Mouse (Mus musculus) kidney, postnatal 0 days (tissue): ENCODE measurements around the gene Tbc1d16. TPM values are rescaled to one million over a fixed set of nuclear protein-coding genes. Genes with fewer than 3 reads are reported as not detected.

Experiments
- ATAC-seq: fragments of 200-750 bp; cut with Nextera tagmentation; replicated peaks from 2 replicates; pipeline ENCODE4 v1.8.0; 2017; ENCODE audit warnings: low read depth, moderate number of reproducible peaks, moderate TSS enrichment, moderate library complexity; ENCODE audit not compliant: low FRiP score
- DNase-seq: peaks from one replicate; pipeline ENCODE4 v3.0.0-alpha.2; 2016; ENCODE audit warnings: low spot score
- H3K27ac ChIP-seq: fragments of 300-500 bp; sonication (generic); 2 replicates; pipeline ENCODE4 v1.5.1; 2014; ENCODE audit warnings: mild to moderate bottlenecking
- H3K27me3 ChIP-seq: fragments of 300-500 bp; sonication (generic); 2 replicates; pipeline ENCODE4 v1.6.1; 2014; ENCODE audit warnings: low read length, mixed read lengths; ENCODE audit not compliant: insufficient read depth
- H3K36me3 ChIP-seq: fragments of 300-500 bp; sonication (generic); 2 replicates; pipeline ENCODE4 v1.6.1; 2014; ENCODE audit warnings: low read length, mixed read lengths; ENCODE audit not compliant: insufficient read depth
- H3K4me1 ChIP-seq: fragments of 300-500 bp; sonication (generic); replicated peaks from 2 replicates; pipeline ENCODE4 v1.6.1; 2014; ENCODE audit warnings: antibody characterized with exemption, low read length, mixed read lengths; ENCODE audit not compliant: insufficient read depth
- H3K4me2 ChIP-seq: fragments of 300-500 bp; sonication (generic); 2 replicates; pipeline ENCODE4 v1.6.1; 2014; ENCODE audit warnings: mild to moderate bottlenecking, low read length, moderate library complexity, mixed read lengths
- H3K4me3 ChIP-seq: fragments of 300-500 bp; sonication (generic); replicated peaks from 2 replicates; pipeline ENCODE4 v1.5.1; 2014; ENCODE audit warnings: low read depth, low read length
- H3K9ac ChIP-seq: fragments of 300-500 bp; sonication (generic); 2 replicates; pipeline ENCODE4 v1.6.1; 2014; ENCODE audit warnings: low read depth, low read length
- H3K9me3 ChIP-seq: fragments of 300-500 bp; sonication (generic); replicated peaks from 2 replicates; pipeline ENCODE4 v1.6.1; 2016; ENCODE audit warnings: low read length, inconsistent platforms, mixed read lengths
- CTCF ChIP-seq: IDR thresholded peaks from 2 replicates; pipeline ENCODE4 v1.5.1; 2016; ENCODE audit warnings: antibody characterized with exemption, low read depth, mild to moderate bottlenecking, moderate library complexity
- WGBS: fragments of 180-500 bp; shearing (Covaris S2); extraction: QIAGEN DNeasy Blood & Tissue Kit; methylation state at CpG from one replicate; pipeline ENCODE4 v1.1.7; 2014; 5-methylcytosine and 5-hydroxymethylcytosine counted together
- polyA plus RNA-seq: library from polyadenylated mRNA; unstranded; fragments of >200 nt; fragmentation: Nextera tagmentation; extraction: Ambion mirVana; gene quantifications from 2 replicates; pipeline ENCODE4 v1.2.1, GENCODE M21; 2015

The Tbc1d16 gene
- polyA plus RNA-seq, 1 experiment from 2014 or later = 9.2 TPM

GRCm38 (mm10) chr11:119203423-119203822 lies 24.9 kb downstream of the Tbc1d16 start:
- H3K9me3 ChIP-seq = no peaks in the 10 kb centered on the region
- H3K27ac ChIP-seq = no peak overlapping the region
- no peak overlapping the region for H3K9ac ChIP-seq
- WGBS = 47% methylated on average over 5 of the region's 5 CpGs
- peak; percentile 92 for TF ChIP-seq CTCF
- ATAC-seq (no peak), DNase-seq (peak; percentile 53)
- no peaks in the 10 kb centered on the region for H3K27me3 ChIP-seq
- no peak overlapping the region for H3K4me2 ChIP-seq
- peaks cover 12% of the 10 kb centered on the region for H3K36me3 ChIP-seq
- H3K4me1 ChIP-seq = no peaks in the 10 kb centered on the region
- H3K4me3 ChIP-seq = no peak overlapping the region

- no peak for TF ChIP-seq CTCF
- Histone ChIP-seq H3K4me2 (no peak overlapping the region), H3K36me3 (0 out of 2 replicates have a peak, but pooled peaks cover 3% of the 10 kb centered on the region), H3K27ac (no peak overlapping the region), H3K27me3 (no peaks in the 10 kb centered on the region), H3K9me3 (no peaks in the 10 kb centered on the region), H3K4me1 (no peaks in the 10 kb centered on the region), H3K9ac (no peak overlapping the region), H3K4me3 (no peak overlapping the region)
- ATAC-seq (no peak), DNase-seq (no peak)
- 74% methylated on average over 4 of the region's 4 CpGs for WGBS
Measured at GRCm38 (mm10) chr11:119199233-119199601, 29.1 kb downstream of the Tbc1d16 start.

GRCm38 (mm10) chr11:119198564-119199232 lies 29.6 kb downstream of the Tbc1d16 start:
- no peaks in the 10 kb centered on the region for H3K9me3 ChIP-seq
- H3K36me3 ChIP-seq = 0 out of 2 replicates have a peak, but pooled peaks cover 3% of the 10 kb centered on the region
- no peaks in the 10 kb centered on the region for H3K4me1 ChIP-seq
- 45% methylated on average over 26 of the region's 26 CpGs for WGBS
- no peak for ATAC-seq
- TF ChIP-seq CTCF = peak; percentile 61
- no peak overlapping the region for H3K4me3 ChIP-seq
- H3K9ac ChIP-seq = no peak overlapping the region
- no peak overlapping the region for H3K4me2 ChIP-seq
- H3K27ac ChIP-seq = no peak overlapping the region
- H3K27me3 ChIP-seq = no peaks in the 10 kb centered on the region
- no peak for DNase-seq

GRCm38 (mm10) chr11:119197618-119198563 lies 30.4 kb downstream of the Tbc1d16 start:
- Histone ChIP-seq H3K4me1 (no peaks in the 10 kb centered on the region), H3K36me3 (0 out of 2 replicates have a peak, but pooled peaks cover 3% of the 10 kb centered on the region), H3K27me3 (no peaks in the 10 kb centered on the region), H3K9me3 (no peaks in the 10 kb centered on the region), H3K9ac (no peak overlapping the region), H3K4me2 (no peak overlapping the region), H3K27ac (no peak overlapping the region), H3K4me3 (no peak overlapping the region)
- no peak for DNase-seq
- TF ChIP-seq CTCF = no peak
- WGBS = 83% methylated on average over 18 of the region's 18 CpGs
- ATAC-seq = 0 out of 2 replicates have a peak, but pooled peaks have one; percentile 13

- no peak for TF ChIP-seq CTCF
- H3K4me2 ChIP-seq = no peak overlapping the region
- no peak overlapping the region for H3K4me3 ChIP-seq
- ATAC-seq = no peak
- H3K27me3 ChIP-seq = no peaks in the 10 kb centered on the region
- no peak for DNase-seq
- no peaks in the 10 kb centered on the region for H3K4me1 ChIP-seq
- no peaks in the 10 kb centered on the region for H3K9me3 ChIP-seq
- H3K36me3 ChIP-seq = no peaks in the 10 kb centered on the region
- no peak overlapping the region for H3K27ac ChIP-seq
- H3K9ac ChIP-seq = no peak overlapping the region
- 79% methylated on average over 9 of the region's 9 CpGs for WGBS
Measured at GRCm38 (mm10) chr11:119192605-119193004, 35.7 kb downstream of the Tbc1d16 start.

GRCm38 (mm10) chr11:119192176-119192575 lies 36.1 kb downstream of the Tbc1d16 start:
- Histone ChIP-seq H3K9me3 (no peaks in the 10 kb centered on the region), H3K36me3 (no peaks in the 10 kb centered on the region), H3K4me1 (no peaks in the 10 kb centered on the region), H3K9ac (no peak overlapping the region), H3K27ac (no peak overlapping the region), H3K27me3 (no peaks in the 10 kb centered on the region), H3K4me3 (no peak overlapping the region), H3K4me2 (no peak overlapping the region)
- TF ChIP-seq CTCF = no peak
- no peak for ATAC-seq
- 74% methylated on average over 5 of the region's 5 CpGs for WGBS
- DNase-seq = no peak
